Mouse (Mus musculus) myocyte (in vitro differentiated cells): ENCODE results near the gene Capn12. TPM values are rescaled to one million over a fixed set of nuclear protein-coding genes. Genes with fewer than 3 reads are reported as not detected.

Source experiments
- H3K27me3 ChIP-seq: one replicate; pipeline ENCODE4 v1.6.1; 2011; ENCODE audit not compliant: control insufficient read depth, insufficient read depth, insufficient read length
- H3K36me3 ChIP-seq: one replicate; pipeline ENCODE4 v1.6.1; 2011; ENCODE audit not compliant: control insufficient read depth, insufficient read depth
- H3K4me2 ChIP-seq: one replicate; pipeline ENCODE4 v1.6.1; 2011; ENCODE audit warnings: low read depth, control low read depth
- H3K4me3 ChIP-seq: one replicate; pipeline ENCODE4 v1.5.1; 2011; ENCODE audit warnings: mild to moderate bottlenecking, control low read depth, moderate library complexity
- H3K79me2 ChIP-seq: one replicate; pipeline ENCODE4 v1.6.1; 2011; ENCODE audit not compliant: control insufficient read depth, insufficient read depth
- H3ac ChIP-seq: one replicate; pipeline ENCODE4 v1.6.1; 2011; ENCODE audit not compliant: control insufficient read depth, insufficient read length
- CEBPB ChIP-seq: IDR thresholded peaks from 2 replicates; pipeline ENCODE4 v1.6.1; 2011; ENCODE audit warnings: mild to moderate bottlenecking, moderate library complexity; ENCODE audit not compliant: poor library complexity, insufficient read depth, severe bottlenecking
- E2F4 ChIP-seq: IDR thresholded peaks from one replicate; pipeline ENCODE4 v1.6.1; 2011; ENCODE audit warnings: mild to moderate bottlenecking, control low read depth, moderate library complexity; ENCODE audit not compliant: insufficient read depth
- MAX ChIP-seq: IDR thresholded peaks from one replicate; pipeline ENCODE4 v1.6.1; 2011; ENCODE audit warnings: low read depth, mild to moderate bottlenecking, control low read depth
- MYOD1 ChIP-seq, 3 experiments: IDR thresholded peaks; one replicate each; pipeline ENCODE4 v1.6.1; 2011; ENCODE audit warnings: control low read depth in 2 of 3, low read depth in 2 of 3, mild to moderate bottlenecking in 2 of 3, moderate library complexity in 1 of 3; ENCODE audit not compliant: insufficient read length in 2 of 3, control insufficient read depth in 1 of 3
- MYOG ChIP-seq, 3 experiments: IDR thresholded peaks; one replicate each; pipeline ENCODE4 v1.6.1; 2011; ENCODE audit warnings: control low read depth in 2 of 3, low read depth in 2 of 3, mild to moderate bottlenecking in 2 of 3; ENCODE audit not compliant: insufficient read length in 2 of 3, control insufficient read depth in 1 of 3, insufficient read depth in 1 of 3
- POLR2A ChIP-seq: IDR thresholded peaks from one replicate; pipeline ENCODE4 v1.6.1; 2011; ENCODE audit warnings: low read depth, mild to moderate bottlenecking, control low read depth, moderate library complexity; ENCODE audit not compliant: insufficient read length
- POLR2AphosphoS2 ChIP-seq: IDR thresholded peaks from one replicate; pipeline ENCODE4 v1.6.1; 2011; ENCODE audit warnings: low read depth, control low read depth; ENCODE audit not compliant: insufficient read length
- REST ChIP-seq: IDR thresholded peaks from one replicate; pipeline ENCODE4 v1.6.1; 2011; ENCODE audit warnings: mild to moderate bottlenecking, control low read depth, moderate library complexity; ENCODE audit not compliant: insufficient read depth, insufficient read length
- SRF ChIP-seq: IDR thresholded peaks from one replicate; pipeline ENCODE4 v1.6.1; 2011; ENCODE audit warnings: low read depth; ENCODE audit not compliant: control insufficient read depth, insufficient read length
- TCF12 ChIP-seq: IDR thresholded peaks from one replicate; pipeline ENCODE4 v1.6.1; 2011; ENCODE audit warnings: mild to moderate bottlenecking, control low read depth; ENCODE audit not compliant: poor library complexity, insufficient read depth, severe bottlenecking
- TCF3 ChIP-seq: IDR thresholded peaks from one replicate; pipeline ENCODE4 v1.6.1; 2011; ENCODE audit warnings: low read depth, control low read depth; ENCODE audit not compliant: insufficient read length
- USF1 ChIP-seq: IDR thresholded peaks from one replicate; pipeline ENCODE4 v1.6.1; 2011; ENCODE audit warnings: low read depth, mild to moderate bottlenecking, control low read depth, moderate library complexity
- polyA plus RNA-seq: library from polyadenylated mRNA; unstranded; fragments of >200 nt; fragmentation: generic; extraction: Trizol; gene quantifications from one replicate; pipeline ENCODE4 v1.2.1, GENCODE M21; 2012; ENCODE audit warnings: missing spikeins

Gene Capn12
- polyA plus RNA-seq, 1 experiment = 0.24 TPM

DNA sequence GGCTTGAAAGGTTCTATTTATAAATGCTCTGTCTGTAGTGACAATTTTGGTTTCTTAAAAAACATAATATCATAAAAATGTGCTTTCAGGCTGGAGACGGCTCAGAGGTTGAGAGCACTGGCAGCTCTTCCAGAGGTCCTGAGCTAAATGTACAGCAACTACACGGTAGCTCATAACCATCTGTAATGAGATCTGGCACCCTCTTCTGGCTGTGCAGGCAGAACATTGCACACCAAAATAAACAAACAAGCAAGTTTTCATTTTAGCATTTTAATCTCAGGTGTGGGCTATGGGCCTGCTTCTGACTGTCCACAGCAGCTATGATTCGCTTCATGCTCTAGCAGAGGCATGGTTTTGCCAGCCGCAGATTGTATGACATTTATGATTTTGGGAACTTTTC lies 18.8 kb downstream of the Capn12 start:
- Histone ChIP-seq H3K4me2 (no peak overlapping the region), H3K27me3 (no peaks in the 10 kb centered on the region), H3K36me3 (peaks cover 61% of the 10 kb centered on the region), H3K79me2 (no peaks in the 10 kb centered on the region), H3K4me3 (no peak overlapping the region), H3ac (no peak overlapping the region)
- TF ChIP-seq REST (no peak), MAX (no peak), CEBPB (no peak), SRF (no peak), MYOG (IDR thresholded peaks at IDR 0.05; ENCODE audit: control insufficient read depth in 1 of 3, insufficient read depth in 1 of 3, insufficient read length in 2 of 3, low read depth in 2 of 3) (no peak), MYOD1 (IDR thresholded peaks at IDR 0.05; ENCODE audit: control insufficient read depth in 1 of 3, insufficient read length in 2 of 3, low read depth in 2 of 3) (no peak), TCF3 (no peak), E2F4 (no peak), TCF12 (no peak)

DNA sequence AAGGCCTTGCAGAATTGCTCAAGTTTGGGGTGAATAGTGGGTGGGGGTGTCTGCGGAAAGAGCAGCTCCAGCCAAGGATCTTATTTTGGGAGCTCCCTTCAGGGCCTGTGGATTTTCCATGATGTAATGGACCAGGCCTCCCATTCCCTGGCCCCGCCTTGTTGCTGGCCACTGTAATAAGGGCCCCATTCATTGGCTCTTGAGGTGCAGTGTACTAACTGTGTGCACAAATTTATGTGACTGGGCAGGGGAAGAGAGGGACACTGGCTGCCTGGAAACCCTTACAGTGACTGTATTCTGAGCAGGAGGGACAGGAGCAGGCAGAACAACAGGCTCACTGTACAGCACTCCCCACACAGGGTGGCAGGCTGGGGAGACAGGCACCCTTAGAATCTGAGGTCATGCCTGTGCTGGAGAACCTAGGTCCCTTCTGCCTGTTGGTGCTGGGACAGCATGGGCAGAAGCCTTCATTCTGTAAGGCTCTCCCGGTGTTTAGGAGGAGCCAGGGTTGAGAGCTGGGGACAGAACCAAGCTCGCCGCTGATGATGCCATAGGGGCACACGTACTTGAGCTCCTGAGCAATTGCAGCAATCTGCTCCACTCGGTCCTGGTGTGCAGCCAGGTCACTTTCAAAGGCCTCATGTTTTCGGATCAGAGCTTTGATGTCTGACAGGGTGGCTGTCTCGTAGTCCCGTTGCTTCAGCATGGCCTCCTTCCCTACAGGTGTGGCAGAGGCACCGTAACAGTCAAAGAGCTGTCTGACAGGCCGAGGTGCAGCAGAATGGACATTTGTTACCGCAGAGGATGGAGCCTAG lies 20.3 kb downstream of the Capn12 start:
- Histone ChIP-seq H3K79me2 (no peaks in the 10 kb centered on the region), H3ac (no peak overlapping the region), H3K36me3 (peaks cover 73% of the 10 kb centered on the region), H3K4me3 (no peak overlapping the region), H3K4me2 (peak overlapping the region; percentile 2), H3K27me3 (no peaks in the 10 kb centered on the region)
- TF ChIP-seq POLR2A (peak; percentile 14), MAX (no peak), USF1 (no peak), MYOG (IDR thresholded peaks at IDR 0.05; ENCODE audit: control insufficient read depth in 1 of 3, insufficient read depth in 1 of 3, insufficient read length in 2 of 3, low read depth in 2 of 3) (no peak)

DNA sequence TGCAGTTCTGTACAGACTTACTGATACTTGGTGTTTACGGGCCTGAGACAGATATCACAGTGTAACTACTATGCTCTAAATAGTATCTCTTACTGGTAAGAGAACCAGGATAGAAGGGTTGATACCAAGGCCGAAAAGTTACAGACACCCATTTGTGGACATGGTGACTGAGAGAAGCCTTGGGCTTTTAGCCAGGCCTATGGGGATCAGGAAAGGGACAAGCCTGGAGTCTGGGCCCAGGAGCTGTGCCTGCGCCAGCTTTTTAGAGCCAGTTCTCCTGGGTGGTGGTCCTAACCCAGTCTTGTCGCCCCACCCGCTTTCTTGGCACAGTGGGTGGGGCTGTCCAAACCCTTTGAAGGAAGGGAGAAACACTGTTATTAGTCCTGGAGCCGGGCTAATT lies 21.0 kb downstream of the Capn12 start:
- Histone ChIP-seq H3ac (no peak overlapping the region), H3K27me3 (no peaks in the 10 kb centered on the region), H3K4me2 (no peak overlapping the region), H3K36me3 (peaks cover 74% of the 10 kb centered on the region), H3K4me3 (no peak overlapping the region), H3K79me2 (no peaks in the 10 kb centered on the region)
- TF ChIP-seq TCF12 (no peak), MYOG (IDR thresholded peaks at IDR 0.05; ENCODE audit: control insufficient read depth in 1 of 3, insufficient read depth in 1 of 3, insufficient read length in 2 of 3, low read depth in 2 of 3) (no peak), POLR2AphosphoS2 (no peak), POLR2A (no peak), SRF (no peak), MYOD1 (IDR thresholded peaks at IDR 0.05; ENCODE audit: control insufficient read depth in 1 of 3, insufficient read length in 2 of 3, low read depth in 2 of 3) (no peak), REST (no peak), E2F4 (no peak), USF1 (no peak), CEBPB (no peak), MAX (no peak), TCF3 (no peak)

GRCm38 (mm10) chr7:28902809-28903208 lies 21.6 kb downstream of the Capn12 start:
- H3K79me2 ChIP-seq = no peaks in the 10 kb centered on the region
- no peak overlapping the region for H3K4me3 ChIP-seq
- no peaks in the 10 kb centered on the region for H3K27me3 ChIP-seq
- peaks cover 74% of the 10 kb centered on the region for H3K36me3 ChIP-seq
- no peak overlapping the region for H3ac ChIP-seq
- H3K4me2 ChIP-seq = no peak overlapping the region
- peak; percentile 16 for TF ChIP-seq POLR2A
- TF ChIP-seq SRF = no peak
- TF ChIP-seq USF1 = no peak
- TF ChIP-seq TCF12 = peak; percentile 78
- no peak for TF ChIP-seq POLR2AphosphoS2
- peak; percentile 53 to 93 (median 87) for TF ChIP-seq MYOG (IDR thresholded peaks at IDR 0.05; ENCODE audit: control insufficient read depth in 1 of 3, insufficient read depth in 1 of 3, insufficient read length in 2 of 3, low read depth in 2 of 3)
- TF ChIP-seq MYOD1 (IDR thresholded peaks at IDR 0.05; ENCODE audit: control insufficient read depth in 1 of 3, insufficient read length in 2 of 3, low read depth in 2 of 3) = peak; percentile 47 to 79 (median 79)
- no peak for TF ChIP-seq CEBPB
- no peak for TF ChIP-seq E2F4
- TF ChIP-seq MAX = no peak
- peak; percentile 2 for TF ChIP-seq TCF3
- no peak for TF ChIP-seq REST

DNA sequence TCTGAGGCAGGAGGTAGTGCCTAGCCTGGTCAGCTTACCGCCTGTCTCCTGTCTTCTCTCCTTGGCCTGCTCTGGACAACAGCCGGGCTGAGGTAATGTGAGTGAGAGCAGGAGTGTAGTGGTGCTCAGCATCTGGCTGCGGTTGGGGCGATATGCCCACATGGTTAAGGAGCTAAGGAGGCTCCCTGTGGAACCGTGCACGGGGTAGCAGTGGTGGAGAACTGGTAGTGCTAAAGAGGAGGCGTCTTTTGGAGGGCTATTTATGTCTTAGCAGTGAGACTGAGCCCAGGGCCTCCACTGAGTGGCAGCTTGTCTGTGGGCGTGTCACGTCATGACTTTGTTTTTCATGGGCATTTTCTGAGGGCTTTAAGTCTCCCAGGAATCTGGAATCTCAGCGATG lies 22.6 kb downstream of the Capn12 start:
- Histone ChIP-seq H3K36me3 (peaks cover 78% of the 10 kb centered on the region), H3K4me3 (no peak overlapping the region), H3K4me2 (peak overlapping the region; percentile 47), H3K27me3 (no peaks in the 10 kb centered on the region), H3ac (no peak overlapping the region), H3K79me2 (no peaks in the 10 kb centered on the region)
- TF ChIP-seq MYOG (IDR thresholded peaks at IDR 0.05; ENCODE audit: control insufficient read depth in 1 of 3, insufficient read depth in 1 of 3, insufficient read length in 2 of 3, low read depth in 2 of 3) (peak in 2 of 3 experiments; percentile 41 to 79), MAX (no peak), MYOD1 (IDR thresholded peaks at IDR 0.05; ENCODE audit: control insufficient read depth in 1 of 3, insufficient read length in 2 of 3, low read depth in 2 of 3) (peak in 2 of 3 experiments; percentile 26 to 79), E2F4 (no peak), POLR2A (peak; percentile 27)
